Mouse (Mus musculus) fibroblast of lung, adult 2 months (primary cell): ENCODE data around the gene Rap1b.
"Not testable (repeated sequence)": the region's sequence is repeated elsewhere in the genome, so short reads cannot be mapped to it uniquely, and the experiment has no call there.

Experiments
- DNase-seq: peaks from one replicate; pipeline ENCODE4 v3.0.0-alpha.2; 2011; ENCODE audit warnings: low read depth

The Rap1b gene

GRCm38 (mm10) chr10:117845597-117846259 lies at the start of gene Rap1b:
TSS of gene Rap1b (minus strand) at chr10:117846035.
- DNase-seq: peak; percentile 72

GRCm38 (mm10) chr10:117895186-117895585 lies 49.4 kb upstream of the Rap1b start:
- DNase-seq: no peak

GRCm38 (mm10) chr10:117894114-117895035 lies 48.5 kb upstream of the Rap1b start:
- DNase-seq: no peak

GRCm38 (mm10) chr10:117893128-117893527 lies 47.3 kb upstream of the Rap1b start:
- not testable (repeated sequence) for DNase-seq

- no peak for DNase-seq
Observed at GRCm38 (mm10) chr10:117891327-117891726, 45.5 kb upstream of the Rap1b start.

GRCm38 (mm10) chr10:117888822-117889221 lies 43.0 kb upstream of the Rap1b start:
- no peak for DNase-seq

- no peak for DNase-seq
Observed at GRCm38 (mm10) chr10:117885358-117885757, 39.5 kb upstream of the Rap1b start.

GRCm38 (mm10) chr10:117884760-117885159 lies 38.9 kb upstream of the Rap1b start:
- DNase-seq: no peak

GRCm38 (mm10) chr10:117883438-117883837 lies 37.6 kb upstream of the Rap1b start:
- DNase-seq: no peak

GRCm38 (mm10) chr10:117878628-117879027 lies 32.8 kb upstream of the Rap1b start:
- no peak for DNase-seq

- DNase-seq: no peak
Observed at GRCm38 (mm10) chr10:117876801-117877200, 31.0 kb upstream of the Rap1b start.

GRCm38 (mm10) chr10:117876400-117876799 lies 30.6 kb upstream of the Rap1b start:
- no peak for DNase-seq

GRCm38 (mm10) chr10:117874936-117875335 lies 29.1 kb upstream of the Rap1b start:
- no peak for DNase-seq

- no peak for DNase-seq
Observed at GRCm38 (mm10) chr10:117873952-117874351, 28.1 kb upstream of the Rap1b start.

- no peak for DNase-seq
Observed at GRCm38 (mm10) chr10:117872468-117872867, 26.6 kb upstream of the Rap1b start.

GRCm38 (mm10) chr10:117867301-117867700 lies 21.5 kb upstream of the Rap1b start:
- DNase-seq: no peak

GRCm38 (mm10) chr10:117866641-117867040 lies 20.8 kb upstream of the Rap1b start:
- DNase-seq: no peak

GRCm38 (mm10) chr10:117864695-117865094 lies 18.9 kb upstream of the Rap1b start:
- no peak for DNase-seq

GRCm38 (mm10) chr10:117864251-117864650 lies 18.4 kb upstream of the Rap1b start:
- DNase-seq: no peak

GRCm38 (mm10) chr10:117862014-117862580 lies 16.3 kb upstream of the Rap1b start:
- DNase-seq: no peak

- DNase-seq: no peak
Observed at GRCm38 (mm10) chr10:117860958-117861357, 15.1 kb upstream of the Rap1b start.

GRCm38 (mm10) chr10:117860361-117860760 lies 14.5 kb upstream of the Rap1b start:
- no peak for DNase-seq

- no peak for DNase-seq
Observed at GRCm38 (mm10) chr10:117859800-117860199, 14.0 kb upstream of the Rap1b start.
